Comparison of ENCODE assay signal across 7 mouse cellular contexts in genomic region chr5:120302307-120302706, GRCm38 (mm10).
DNase-seq lines count a peak whose midpoint lies in the region; ATAC-seq lines count a peak whose summit lies in the region.

No protein-coding gene starts in this region.

- no peak for ATAC-seq in liver, embryonic 11.5 days (replicated peaks; ENCODE audit: low FRiP score)
- ATAC-seq in forebrain, embryonic 11.5 days (replicated peaks; ENCODE audit: low FRiP score) = peak; percentile 47

- no peak for DNase-seq in liver, embryonic 11.5 days (ENCODE audit: low spot score)
- DNase-seq in liver = no peak
- peak; percentile 78 for DNase-seq in forebrain, embryonic 11.5 days (ENCODE audit: low spot score)
- DNase-seq in limb, embryonic 10.5 days (ENCODE audit: low spot score) = peak; percentile 43
- peak; percentile 62 for DNase-seq in retina, embryonic 14.5 days (ENCODE audit: low spot score)
- DNase-seq in adrenal gland, adult (ENCODE audit: inconsistent age in 2 of 2, low spot score in 1 of 2) = no peak
- no peak for DNase-seq in adrenal gland, adult 8-10 months

- H3K9ac ChIP-seq in liver, embryonic 11.5 days (ENCODE audit: low read depth, low read length) = no peak overlapping the region
- H3K9ac ChIP-seq in forebrain, embryonic 11.5 days (ENCODE audit: low read length) = peak overlapping the region; percentile 68

- no peaks in the 10 kb centered on the region for H3K36me3 ChIP-seq in liver, embryonic 11.5 days (ENCODE audit: control insufficient read depth, insufficient read depth, low read length)
- H3K36me3 ChIP-seq in forebrain, embryonic 11.5 days (ENCODE audit: control insufficient read depth, insufficient read depth, low read length) = no peaks in the 10 kb centered on the region
- H3K36me3 ChIP-seq in limb, embryonic 10.5 days = no peaks in the 10 kb centered on the region

- H3K9me3 ChIP-seq in liver, embryonic 11.5 days (ENCODE audit: control insufficient read depth, low read length) = no peaks in the 10 kb centered on the region
- H3K9me3 ChIP-seq in forebrain, embryonic 11.5 days (ENCODE audit: control insufficient read depth, low read length) = no peaks in the 10 kb centered on the region
- H3K9me3 ChIP-seq in limb, embryonic 10.5 days (replicated peaks) = no peaks in the 10 kb centered on the region

- H3K27ac ChIP-seq in liver, embryonic 11.5 days (ENCODE audit: low read depth, low read length) = no peak overlapping the region
- H3K27ac ChIP-seq in forebrain, embryonic 11.5 days (ENCODE audit: low read depth, low read length) = 0 out of 2 replicates have a peak overlapping the region, but pooled peaks have one; percentile 31
- peak overlapping the region; percentile 76 for H3K27ac ChIP-seq in limb, embryonic 10.5 days

- H3K4me2 ChIP-seq in liver, embryonic 11.5 days = peak overlapping the region; percentile 43
- H3K4me2 ChIP-seq in forebrain, embryonic 11.5 days (ENCODE audit: low read depth, low read length, severe bottlenecking) = peak overlapping the region; percentile 50

- H3K4me3 ChIP-seq in liver, embryonic 11.5 days (ENCODE audit: low read depth, low read length) = peak overlapping the region; percentile 29; the same call in 1 of the 2 replicates
- H3K4me3 ChIP-seq in forebrain, embryonic 11.5 days (ENCODE audit: low read depth, low read length) = peak overlapping the region; percentile 24
- H3K4me3 ChIP-seq in limb, embryonic 10.5 days = peak overlapping the region; percentile 51

- 5% methylated on average over 47 of the region's 47 CpGs for WGBS in liver, embryonic 11.5 days
- WGBS in forebrain, embryonic 11.5 days = under 1% methylated on average over 44 of the region's 47 CpGs
- 2% methylated on average over 42 of the region's 47 CpGs for WGBS in limb, embryonic 10.5 days

- H3K27me3 ChIP-seq in liver, embryonic 11.5 days (replicated peaks; ENCODE audit: control insufficient read depth, insufficient read depth, low read length) = peaks cover 63% of the 10 kb centered on the region
- H3K27me3 ChIP-seq in forebrain, embryonic 11.5 days (ENCODE audit: control insufficient read depth, insufficient read depth, low read length) = peaks cover 42% of the 10 kb centered on the region
- H3K27me3 ChIP-seq in limb, embryonic 10.5 days (ENCODE audit: low read depth, poor library complexity, severe bottlenecking) = peaks cover 92% of the 10 kb centered on the region

- H3K4me1 ChIP-seq in liver, embryonic 11.5 days (replicated peaks; ENCODE audit: control insufficient read depth, insufficient read depth, low read length) = 0 out of 2 replicates have a peak, but pooled peaks cover 3% of the 10 kb centered on the region
- peaks cover 29% of the 10 kb centered on the region for H3K4me1 ChIP-seq in forebrain, embryonic 11.5 days (replicated peaks; ENCODE audit: control insufficient read depth, insufficient read depth, low read length)
- peaks cover 41% of the 10 kb centered on the region for H3K4me1 ChIP-seq in limb, embryonic 10.5 days

Comparison
In these comparisons a context has a peak if more than half of its experiments do, and no peak if none do; other contexts are left out.
1. DNase-seq: peak in forebrain, embryonic 11.5 days (single experiment), limb, embryonic 10.5 days (single experiment) and retina, embryonic 14.5 days (single experiment); none in liver, embryonic 11.5 days (single experiment), liver (single experiment), adrenal gland, adult (0 of 2) and adrenal gland, adult 8-10 months (single experiment).
2. Peak in every context shown above with its lines, with median percentiles within 50 percentile points of each other: H3K4me3 ChIP-seq.